Comparison of ENCODE assay signal across 1 mouse cellular context in genomic region chrX:153025255-153025654, GRCm38 (mm10). TPM values are rescaled to one million over a fixed set of nuclear protein-coding genes. Genes with fewer than 3 reads are reported as not detected.
"Had no signal": no experiment of that assay in that cellular context is flagged by ENCODE, and none has a peak within 500 bp of the region (broad histone marks: within the 10 kb centered on the region; RNA-seq: fewer than 3 reads in every experiment).

No protein-coding gene starts in this region.

RNA-seq across cellular contexts. Expression of gene Mageh1, which starts 12.1 kb away (rescaled TPM):
- total RNA-seq: neutrophil, adult 5-6 weeks had no signal

RNA-seq across cellular contexts. Expression of gene Usp51, which starts 19.0 kb away (rescaled TPM):
- total RNA-seq: neutrophil, adult 5-6 weeks had no signal
